Mouse (Mus musculus) right cerebral cortex, postnatal 25 days (tissue): ENCODE data around the gene Gsdma.
"Not testable (repeated sequence)": the region's sequence is repeated elsewhere in the genome, so short reads cannot be mapped to it uniquely, and the experiment has no call there.

Source experiments
- DNase-seq: peaks from one replicate; pipeline ENCODE4 v3.0.0; 2022

Gene Gsdma

DNA sequence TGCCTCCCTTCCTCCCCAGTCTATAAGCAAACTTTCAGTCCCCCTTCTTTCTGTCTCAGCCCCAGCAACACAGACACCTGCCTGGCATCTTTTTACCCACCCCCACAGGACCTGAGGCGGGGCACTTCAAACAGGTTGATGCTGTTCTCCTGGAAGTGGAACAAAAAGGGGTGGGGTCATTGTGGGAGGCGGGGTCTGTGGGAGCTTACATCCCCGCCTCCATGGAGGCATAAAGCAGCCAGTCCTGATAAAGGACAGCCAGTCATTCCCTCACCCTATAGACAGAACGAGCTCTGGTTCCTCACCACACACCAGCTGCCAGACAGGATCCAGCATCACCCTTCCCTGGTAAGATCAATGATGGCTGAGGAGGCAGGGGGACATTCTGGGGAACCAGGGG, at the start of gene Gsdma:
Gsdma (plus strand) TSS at position 261 of the 400 bp plus-strand sequence.
- DNase-seq = no peak

DNA sequence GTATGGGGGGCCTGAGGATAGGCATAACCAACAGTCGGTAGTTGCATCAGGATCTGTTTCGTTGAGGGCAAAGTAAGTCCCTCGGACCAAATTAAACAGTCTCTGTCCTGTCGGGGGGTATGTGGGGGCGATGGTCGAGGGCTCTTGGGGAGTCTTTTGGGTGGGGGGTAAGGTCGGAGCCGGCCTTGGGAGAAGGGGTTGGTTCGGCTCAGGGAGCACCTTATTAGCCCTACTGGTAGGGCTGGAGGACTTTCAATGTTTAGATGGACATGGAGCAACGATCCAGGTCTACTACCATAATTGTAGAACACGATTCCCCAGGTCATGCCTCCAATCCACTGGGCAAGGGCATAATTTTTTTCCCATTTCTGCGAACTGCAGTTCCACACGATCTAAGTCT, 43.4 kb upstream of the Gsdma start:
- no peak for DNase-seq

DNA sequence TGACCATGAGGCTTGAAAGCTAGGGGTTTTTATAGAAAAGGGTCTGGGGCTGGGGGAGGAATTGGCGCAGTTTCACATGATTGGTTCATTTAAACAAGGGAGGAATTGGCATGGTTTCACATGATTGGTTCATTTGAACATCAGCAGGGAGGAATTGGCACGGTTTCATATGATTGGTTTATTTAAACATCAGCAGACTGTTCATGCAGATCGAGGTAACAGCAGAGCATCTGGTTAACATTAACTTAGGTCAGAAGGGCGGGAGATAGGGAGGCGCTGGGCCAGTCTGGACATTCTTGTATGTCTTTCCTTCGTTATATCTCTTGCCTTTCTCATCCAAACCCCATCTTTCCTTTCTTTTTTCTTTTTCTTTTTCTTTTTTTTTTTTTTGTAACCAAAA, 40.2 kb upstream of the Gsdma start:
- not testable (repeated sequence) for DNase-seq

- DNase-seq = not testable (repeated sequence)
These were observed 39.8 kb upstream of the Gsdma start for GRCm38 (mm10) chr11:98624381-98624780.

GRCm38 (mm10) chr11:98625611-98626410, 38.3 kb upstream of the Gsdma start, which contains the start of the genes Gm12355 and Gsdma3:
Gm12355 (minus strand) TSS chr11:98625661.
Gsdma3 (plus strand) TSS chr11:98626360.
- no peak for DNase-seq

- DNase-seq = no peak
These were observed 35.4 kb upstream of the Gsdma start for GRCm38 (mm10) chr11:98628706-98629105.

GRCm38 (mm10) chr11:98630646-98631045, 33.5 kb upstream of the Gsdma start:
- no peak for DNase-seq

- not testable (repeated sequence) for DNase-seq
These were observed 28.7 kb upstream of the Gsdma start for GRCm38 (mm10) chr11:98635312-98635970.

GRCm38 (mm10) chr11:98637501-98637900, 26.6 kb upstream of the Gsdma start:
- DNase-seq = no peak

- no peak for DNase-seq
These were observed 24.1 kb upstream of the Gsdma start for GRCm38 (mm10) chr11:98640091-98640490.

- no peak for DNase-seq
These were observed 19.4 kb upstream of the Gsdma start for GRCm38 (mm10) chr11:98644757-98645156.

- DNase-seq = no peak
These were observed 18.2 kb upstream of the Gsdma start for GRCm38 (mm10) chr11:98645946-98646345.

- no peak for DNase-seq
These were observed 17.7 kb upstream of the Gsdma start, which contains the start of gene Gsdma2 for GRCm38 (mm10) chr11:98646459-98646858. Gsdma2 (plus strand) TSS chr11:98646759.

DNA sequence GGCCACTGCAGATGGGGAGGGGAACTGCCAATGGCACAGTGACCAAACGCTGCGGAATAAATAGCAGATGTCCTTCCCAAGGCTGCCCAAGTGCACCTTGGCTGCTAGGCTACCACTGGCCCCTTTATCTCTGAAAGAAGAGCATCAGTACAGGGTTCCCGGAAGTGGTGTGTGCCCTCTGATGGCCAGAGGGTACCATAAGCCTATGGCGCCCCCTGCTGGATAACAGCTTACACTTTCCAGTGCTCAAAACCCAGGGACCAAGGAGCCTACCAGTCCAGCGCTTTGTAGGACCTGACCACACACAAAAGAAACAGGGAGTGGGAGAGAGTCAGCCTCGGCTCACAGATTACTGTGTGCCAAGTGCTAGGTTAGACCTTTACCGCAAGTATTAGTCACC, 9.1 kb upstream of the Gsdma start:
- DNase-seq = peak; percentile 4

- DNase-seq = peak; percentile 13
These were observed 3.6 kb upstream of the Gsdma start for GRCm38 (mm10) chr11:98660517-98660916.

- no peak for DNase-seq
These were observed 4.8 kb downstream of the Gsdma start for GRCm38 (mm10) chr11:98668984-98669383.

- no peak for DNase-seq
These were observed 7.2 kb downstream of the Gsdma start for GRCm38 (mm10) chr11:98671284-98671815.

GRCm38 (mm10) chr11:98671857-98672256, 7.7 kb downstream of the Gsdma start:
- no peak for DNase-seq

DNA sequence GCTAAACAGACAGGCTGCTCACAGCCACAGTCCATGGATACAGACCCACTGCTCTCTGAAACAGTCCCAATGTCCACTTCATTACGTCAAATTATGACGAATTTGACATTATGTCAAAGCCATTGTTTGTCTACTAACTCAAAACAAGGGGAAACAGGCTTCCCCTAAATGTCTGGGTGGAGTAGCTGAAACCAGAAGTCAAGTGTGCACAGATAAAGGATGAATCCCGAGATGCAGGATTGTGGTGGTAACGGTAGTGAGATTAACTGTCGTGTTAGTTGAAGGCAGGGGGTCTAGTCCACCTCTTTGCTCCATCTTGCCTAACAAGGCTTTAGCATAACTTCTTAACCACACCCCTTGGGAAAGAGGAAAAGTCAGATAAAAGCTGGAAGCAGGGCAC, 8.3 kb downstream of the Gsdma start:
- no peak for DNase-seq

DNA sequence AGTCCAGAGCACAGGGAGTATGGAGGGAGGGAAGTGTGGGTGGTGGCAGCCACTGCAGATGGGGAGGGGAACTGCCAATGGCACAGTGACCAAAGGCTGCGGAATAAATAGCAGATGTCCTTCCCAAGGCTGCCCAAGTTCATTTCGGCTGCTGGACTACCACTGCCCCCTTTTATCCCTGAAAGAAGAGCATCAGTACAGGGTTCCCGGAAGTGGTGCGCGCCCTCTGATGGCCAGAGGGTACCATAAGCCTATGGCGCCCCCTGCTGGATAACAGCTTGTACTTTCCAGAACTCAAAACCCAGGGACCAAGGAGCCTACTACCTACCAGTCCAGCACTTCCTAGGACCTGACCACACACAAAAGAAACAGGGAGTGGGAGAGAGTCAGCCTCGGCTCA, 9.0 kb downstream of the Gsdma start:
- peak; percentile 23 for DNase-seq

- no peak for DNase-seq
These were observed 11.7 kb downstream of the Gsdma start for GRCm38 (mm10) chr11:98675829-98676363.

- DNase-seq = no peak
These were observed 15.9 kb downstream of the Gsdma start for GRCm38 (mm10) chr11:98680023-98680422.

DNA sequence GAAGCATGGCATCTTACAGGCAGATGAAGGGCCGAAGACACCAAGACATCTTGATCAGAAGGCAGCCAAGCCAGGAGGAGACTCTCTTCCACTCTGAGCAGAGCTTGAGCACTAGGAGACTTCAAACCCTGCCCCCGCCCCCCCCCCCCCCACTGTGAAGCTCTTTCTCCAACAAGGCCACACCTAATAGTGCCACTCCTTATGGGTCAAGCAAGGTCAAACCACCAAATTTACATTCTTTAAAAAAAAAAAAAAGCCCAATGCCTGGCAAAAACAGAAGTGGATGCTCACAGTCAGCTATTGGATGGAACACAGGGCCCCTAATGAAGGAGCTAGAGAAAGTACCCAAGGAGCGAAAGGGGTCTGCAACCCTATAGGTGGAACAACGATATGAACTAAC, 16.4 kb downstream of the Gsdma start:
- DNase-seq = not testable (repeated sequence)

- DNase-seq = no peak
These were observed 17.0 kb downstream of the Gsdma start for GRCm38 (mm10) chr11:98681186-98681585.
